10 mouse cellular contexts compared by ENCODE assay signal in genomic region chr13:113265257-113265656, GRCm38 (mm10). TPM values are rescaled to one million over a fixed set of nuclear protein-coding genes. Genes with fewer than 3 reads are reported as not detected.
DNase-seq lines count a peak whose midpoint lies in the region; ATAC-seq and TF ChIP-seq lines count a peak whose summit lies in the region.
"Had no signal": no experiment of that assay in that cellular context is flagged by ENCODE, and none has a peak within 500 bp of the region (broad histone marks: within the 10 kb centered on the region; RNA-seq: fewer than 3 reads in every experiment).

No protein-coding gene starts in this region.

- H3K79me2 ChIP-seq in heart, adult 2 months (replicated peaks; ENCODE audit: control insufficient read depth, insufficient read depth, low read length): no peaks in the 10 kb centered on the region

- no peak for ATAC-seq in heart, embryonic 12.5 days (ENCODE audit: insufficient number of reproducible peaks, low FRiP score)
- ATAC-seq in erythroid progenitor cell, adult 5-6 weeks (replicated peaks; ENCODE audit: low FRiP score, poor library complexity, severe bottlenecking): no peak

- no peak overlapping the region for H3K27ac ChIP-seq in heart, adult 2 months
- H3K27ac ChIP-seq in heart, embryonic 12.5 days (ENCODE audit: poor library complexity, severe bottlenecking): no peak overlapping the region
- H3K27ac ChIP-seq: limb, embryonic 12.5 days; stomach, embryonic 15.5 days had no signal

- no peaks in the 10 kb centered on the region for H3K9me3 ChIP-seq in heart, embryonic 12.5 days (replicated peaks)
- H3K9me3 ChIP-seq: limb, embryonic 12.5 days; stomach, embryonic 15.5 days had no signal

- TF ChIP-seq EP300 in heart, adult 2 months (IDR thresholded peaks at IDR 0.05; ENCODE audit: insufficient read depth, low read depth, low read length): no peak

- H3K4me1 ChIP-seq in heart, adult 2 months (ENCODE audit: control insufficient read depth, insufficient read depth, low read length): no peaks in the 10 kb centered on the region
- H3K4me1 ChIP-seq in heart, embryonic 12.5 days (replicated peaks): 0 out of 2 replicates have a peak, but pooled peaks cover 8% of the 10 kb centered on the region
- H3K4me1 ChIP-seq: stomach, embryonic 15.5 days had no signal

- intact Hi-C loops in heart, adult 2 months (cut with DNase I): loop anchor here (5.0 kb wide), 4 partner anchors 218 to 602 kb away; partner anchors contain the start of genes Gpx8 and Snx18
- intact Hi-C loops in left cerebral cortex, postnatal 14 days (cut with DNase I): loop anchor here (5.0 kb wide), 3 partner anchors 352 to 602 kb away; partner anchors contain the start of gene Snx18

- TF ChIP-seq CTCF in heart, adult 2 months (IDR thresholded peaks at IDR 0.05): peak; percentile 73

- WGBS in heart, adult 2 months: 16% methylated on average over 13 of the region's 13 CpGs
- 26% methylated on average over 13 of the region's 13 CpGs for WGBS in heart, embryonic 12.5 days

- no peak overlapping the region for H3K9ac ChIP-seq in heart, adult 2 months (ENCODE audit: low read depth, low read length)
- H3K9ac ChIP-seq in heart, embryonic 12.5 days: no peak overlapping the region
- H3K9ac ChIP-seq: limb, embryonic 12.5 days; stomach, embryonic 15.5 days had no signal

- no peak for TF ChIP-seq POLR2A in heart, adult 2 months (IDR thresholded peaks at IDR 0.05; ENCODE audit: insufficient read depth, low read depth, low read length)

- H3K4me2 ChIP-seq in heart, embryonic 12.5 days: no peak overlapping the region
- H3K4me2 ChIP-seq: limb, embryonic 12.5 days; stomach, embryonic 15.5 days had no signal

- peak; percentile 18 to 47 for DNase-seq in heart, adult 2 months
- DNase-seq in urinary bladder, postnatal 25 days (ENCODE audit: low spot score): peak; percentile 56
- no peak for DNase-seq in urinary bladder, adult 2 months (ENCODE audit: low spot score)
- DNase-seq in fibroblast of lung, adult 2 months (ENCODE audit: low read depth): peak; percentile 49
- DNase-seq in left cerebral cortex, postnatal 14 days (ENCODE audit: low spot score in 2 of 2): peak; percentile 58 to 72
- peak; percentile 70 to 73 for DNase-seq in right cerebral cortex, adult 2 months (ENCODE audit: low spot score in 2 of 2)

- no peaks in the 10 kb centered on the region for H3K27me3 ChIP-seq in heart, adult 2 months (ENCODE audit: control insufficient read depth, insufficient read depth, low read length)
- H3K27me3 ChIP-seq in heart, embryonic 12.5 days (replicated peaks): no peaks in the 10 kb centered on the region
- H3K27me3 ChIP-seq: limb, embryonic 12.5 days; stomach, embryonic 15.5 days had no signal

- no peaks in the 10 kb centered on the region for H3K36me3 ChIP-seq in heart, adult 2 months (ENCODE audit: control insufficient read depth, insufficient read depth, low read length)
- no peaks in the 10 kb centered on the region for H3K36me3 ChIP-seq in heart, embryonic 12.5 days
- H3K36me3 ChIP-seq: limb, embryonic 12.5 days; stomach, embryonic 15.5 days had no signal

- H3K4me3 ChIP-seq in heart, adult 2 months: no peak overlapping the region
- H3K4me3 ChIP-seq in heart, embryonic 12.5 days: no peak overlapping the region
- H3K4me3 ChIP-seq: limb, embryonic 12.5 days; stomach, embryonic 15.5 days had no signal

RNA-seq across cellular contexts. Expression of gene BC067074, which starts 27.7 kb away (rescaled TPM):
- total RNA-seq in heart, adult 2 months (2021): 1 to 10 TPM; 2.0 to 2.3 TPM
- 1.4 and 1.8 TPM in 2 replicates for polyA plus RNA-seq in heart, adult 2 months (2012; rRNA removed)
- polyA plus RNA-seq in heart, embryonic 12.5 days (2016; fragmentation: Nextera tagmentation; extraction: Ambion mirVana): 4.0 and 4.2 TPM in 2 replicates
- polyA plus RNA-seq in urinary bladder, adult 2 months (2012; rRNA removed): 2.1 and 2.7 TPM in 2 replicates
- 1 to 10 TPM in 1 of 2 experiments, under 1 TPM in 1; 0.86 to 1.1 TPM for total RNA-seq in left cerebral cortex, postnatal 14 days (2021)
- total RNA-seq in erythroid progenitor cell, adult 5-6 weeks (2015; ENCODE audit: low replicate concordance): not detected in 2 replicates
- total RNA-seq in erythroid progenitor cell, adult 5-6 weeks (2017; ENCODE audit: low replicate concordance): not detected in 2 replicates

RNA-seq across cellular contexts. Expression of gene Gzmk, which starts 39.5 kb away (rescaled TPM):
- total RNA-seq in heart, adult 2 months (2021): not detected
- not detected in 2 replicates for polyA plus RNA-seq in heart, adult 2 months (2012; rRNA removed)
- polyA plus RNA-seq in heart, embryonic 12.5 days (2016; fragmentation: Nextera tagmentation; extraction: Ambion mirVana): not detected in 2 replicates
- 0.07 and 0.23 TPM in 2 replicates for polyA plus RNA-seq in urinary bladder, adult 2 months (2012; rRNA removed)
- total RNA-seq in left cerebral cortex, postnatal 14 days (2021): not detected
- total RNA-seq in erythroid progenitor cell, adult 5-6 weeks (2015; ENCODE audit: low replicate concordance): not detected in 2 replicates
- total RNA-seq in erythroid progenitor cell, adult 5-6 weeks (2017; ENCODE audit: low replicate concordance): not detected in 2 replicates
- polyA plus RNA-seq: limb, embryonic 12.5 days; stomach, embryonic 15.5 days had no signal

RNA-seq across cellular contexts. Expression of gene Esm1, which starts 55.8 kb away (rescaled TPM):
- under 1 TPM; 0.34 to 0.94 TPM for total RNA-seq in heart, adult 2 months (2021)
- polyA plus RNA-seq in heart, adult 2 months (2012; rRNA removed): 0.53 and 1.4 TPM in 2 replicates
- 1.0 and 1.5 TPM in 2 replicates for polyA plus RNA-seq in heart, embryonic 12.5 days (2016; fragmentation: Nextera tagmentation; extraction: Ambion mirVana)
- polyA plus RNA-seq in urinary bladder, adult 2 months (2012; rRNA removed): 2.5 and 2.6 TPM in 2 replicates
- under 1 TPM; 0.61 to 0.66 TPM for total RNA-seq in left cerebral cortex, postnatal 14 days (2021)
- 1.8 TPM in 1 of 2 replicates, not detected in the other for total RNA-seq in erythroid progenitor cell, adult 5-6 weeks (2015; ENCODE audit: low replicate concordance)
- 1.9 TPM in 1 of 2 replicates, not detected in the other for total RNA-seq in erythroid progenitor cell, adult 5-6 weeks (2017; ENCODE audit: low replicate concordance)
